Mouse (Mus musculus): ENCODE data around the gene Snrk. TPM values are rescaled to one million over a fixed set of nuclear protein-coding genes. Genes with fewer than 3 reads are reported as not detected.

The Snrk gene
- total RNA-seq (2023) = 117 TPM

DNA sequence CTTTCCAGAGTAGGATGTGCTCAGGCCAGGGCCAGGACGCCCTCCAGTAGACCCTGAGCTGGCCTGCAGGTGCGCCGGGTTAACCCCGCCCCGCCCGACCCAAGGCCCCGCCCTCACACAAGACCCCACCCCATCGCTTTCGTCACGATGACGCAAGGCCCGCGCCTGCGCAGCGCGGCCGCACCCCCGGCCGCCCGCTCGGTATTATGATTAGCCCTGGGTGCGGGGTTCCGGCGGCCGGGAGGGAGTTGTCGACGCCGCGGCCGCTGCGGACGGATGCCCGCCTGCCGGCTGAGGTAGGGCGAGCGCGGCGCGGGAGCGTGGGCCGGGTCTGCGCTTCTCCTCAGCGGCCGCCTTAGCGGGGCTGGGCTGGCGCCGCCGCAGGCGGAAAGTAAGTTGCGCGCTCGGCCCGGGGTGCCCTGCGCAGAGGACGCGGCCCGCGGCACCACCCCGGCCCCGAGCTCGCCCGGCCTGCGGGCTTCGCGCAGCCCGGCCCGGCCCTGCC is at the start of gene Snrk:
Snrk (plus strand) TSS at position 155 of the 505 bp plus-strand sequence.

Other genes starting within 250 kb of the Snrk start
- 3.9 TPM for gene Ackr2, start 218.9 kb upstream of the Snrk start, total RNA-seq (2023)
- gene Cyp8b1, start 201.0 kb upstream of the Snrk start, total RNA-seq (2023) = not detected
- gene Fam198a, start 166.3 kb upstream of the Snrk start, total RNA-seq (2023) = 0.18 TPM
- gene Pomgnt2, start 120.2 kb upstream of the Snrk start, total RNA-seq (2023) = 0.21 TPM
- 46.0 TPM for gene Ano10, start 177.2 kb downstream of the Snrk start, total RNA-seq (2023)
- 16.3 TPM for gene Abhd5, start 234.3 kb downstream of the Snrk start, total RNA-seq (2023)